Mouse (Mus musculus) thymus, postnatal 4 days (tissue): ENCODE data around the gene Grb7.

Experiments used
- DNase-seq: peaks from one replicate; pipeline ENCODE4 v3.0.0; 2021

Grb7 gene

GRCm38 (mm10) chr11:98446562-98447474, 624 bp downstream of the Grb7 start:
- DNase-seq, result peak; percentile 32

GRCm38 (mm10) chr11:98447475-98447834, 1.3 kb downstream of the Grb7 start:
- no peak for DNase-seq

- DNase-seq, result peak; percentile 34
These were observed 2.1 kb downstream of the Grb7 start for GRCm38 (mm10) chr11:98448191-98448790.

- DNase-seq, result peak; percentile 28
These were observed 3.2 kb downstream of the Grb7 start for GRCm38 (mm10) chr11:98449419-98449818.

GRCm38 (mm10) chr11:98449921-98450771, 4.0 kb downstream of the Grb7 start:
- DNase-seq, result peak; percentile 32

GRCm38 (mm10) chr11:98455484-98455883, 9.3 kb downstream of the Grb7 start:
- DNase-seq, result peak; percentile 80

- no peak for DNase-seq
These were observed 10.4 kb downstream of the Grb7 start for GRCm38 (mm10) chr11:98456545-98456944.

GRCm38 (mm10) chr11:98456945-98457344, 10.8 kb downstream of the Grb7 start:
- DNase-seq, result peak; percentile 39

- peak; percentile 100 for DNase-seq
These were observed 11.3 kb downstream of the Grb7 start for GRCm38 (mm10) chr11:98457367-98458120.

GRCm38 (mm10) chr11:98458121-98458990, 12.2 kb downstream of the Grb7 start:
- DNase-seq, result no peak

GRCm38 (mm10) chr11:98459071-98459741, 13.0 kb downstream of the Grb7 start:
- peak; percentile 80 for DNase-seq

- no peak for DNase-seq
These were observed 13.7 kb downstream of the Grb7 start for GRCm38 (mm10) chr11:98459860-98460259.

- no peak for DNase-seq
These were observed 15.0 kb downstream of the Grb7 start for GRCm38 (mm10) chr11:98461109-98461720.

GRCm38 (mm10) chr11:98462255-98462654, 16.1 kb downstream of the Grb7 start:
- no peak for DNase-seq

GRCm38 (mm10) chr11:98463911-98464310, 17.7 kb downstream of the Grb7 start:
- DNase-seq, result peak; percentile 71

- peak; percentile 49 for DNase-seq
These were observed 18.3 kb downstream of the Grb7 start for GRCm38 (mm10) chr11:98464516-98464915.

- DNase-seq, result no peak
These were observed 23.8 kb downstream of the Grb7 start for GRCm38 (mm10) chr11:98469761-98470714.

GRCm38 (mm10) chr11:98470795-98471194, 24.6 kb downstream of the Grb7 start:
- DNase-seq, result no peak

- no peak for DNase-seq
These were observed 26.5 kb downstream of the Grb7 start for GRCm38 (mm10) chr11:98472696-98473095.
